ENCODE assay signal across 17 mouse cellular contexts in genomic region chr8:107417001-107417400, GRCm38 (mm10).
"Had no signal": no experiment of that assay in that cellular context is flagged by ENCODE, and none has a peak within 500 bp of the region (broad histone marks: within the 10 kb centered on the region; RNA-seq: fewer than 3 reads in every experiment).

No protein-coding gene starts in this region.

- H3K4me3 ChIP-seq: lung, embryonic 15.5 days; megakaryocyte, embryonic 14.5 days; midbrain, embryonic 13.5 days; midbrain, embryonic 15.5 days; neural tube, embryonic 12.5 days; stomach, embryonic 15.5 days had no signal

- H3K9me3 ChIP-seq: lung, embryonic 15.5 days; megakaryocyte, embryonic 14.5 days; midbrain, embryonic 13.5 days; midbrain, embryonic 15.5 days; neural tube, embryonic 12.5 days; stomach, embryonic 15.5 days had no signal

- DNase-seq: lung, adult 2 months; lung, postnatal 14 days; lung, postnatal 36 days; right cerebral cortex, postnatal 14 days; thymus, adult 2 months; thymus, postnatal 25 days; thymus, postnatal 4 days had no signal

- H3K27me3 ChIP-seq: lung, embryonic 15.5 days; megakaryocyte, embryonic 14.5 days; midbrain, embryonic 13.5 days; midbrain, embryonic 15.5 days; neural tube, embryonic 12.5 days; stomach, embryonic 15.5 days had no signal

- H3K4me2 ChIP-seq: lung, embryonic 15.5 days; midbrain, embryonic 11.5 days; midbrain, embryonic 13.5 days; midbrain, embryonic 15.5 days; neural tube, embryonic 12.5 days; stomach, embryonic 15.5 days had no signal

- H3K4me1 ChIP-seq: lung, embryonic 15.5 days; neural tube, embryonic 12.5 days; stomach, embryonic 15.5 days had no signal

- ATAC-seq: lung, postnatal 0 days; midbrain, embryonic 13.5 days; midbrain, embryonic 15.5 days had no signal

- H3K9ac ChIP-seq: lung, embryonic 15.5 days; midbrain, embryonic 13.5 days; midbrain, embryonic 15.5 days; neural tube, embryonic 12.5 days; stomach, embryonic 15.5 days had no signal

- H3K27ac ChIP-seq: lung, embryonic 15.5 days; macrophage; midbrain, embryonic 13.5 days; midbrain, embryonic 15.5 days; neural tube, embryonic 12.5 days; stomach, embryonic 15.5 days; stomach, postnatal 0 days had no signal
